Mouse (Mus musculus) myocyte (in vitro differentiated cells): ENCODE measurements at regions not wholly inside any gene's neighbourhood (a gene's known extent, or its start where the extent isn't known, plus 50 kb on each side); places are given as distances from the start of the nearest gene placed in this dataset.

ENCODE experiments used
- CEBPB ChIP-seq: IDR thresholded peaks from 2 replicates; pipeline ENCODE4 v1.6.1; 2011; ENCODE audit warnings: mild to moderate bottlenecking, moderate library complexity; ENCODE audit not compliant: poor library complexity, insufficient read depth, severe bottlenecking
- E2F4 ChIP-seq: IDR thresholded peaks from one replicate; pipeline ENCODE4 v1.6.1; 2011; ENCODE audit warnings: mild to moderate bottlenecking, control low read depth, moderate library complexity; ENCODE audit not compliant: insufficient read depth
- MAX ChIP-seq: IDR thresholded peaks from one replicate; pipeline ENCODE4 v1.6.1; 2011; ENCODE audit warnings: low read depth, mild to moderate bottlenecking, control low read depth
- MYOD1 ChIP-seq, 3 experiments: IDR thresholded peaks; one replicate each; pipeline ENCODE4 v1.6.1; 2011; ENCODE audit warnings: control low read depth in 2 of 3, low read depth in 2 of 3, mild to moderate bottlenecking in 2 of 3, moderate library complexity in 1 of 3; ENCODE audit not compliant: insufficient read length in 2 of 3, control insufficient read depth in 1 of 3
- MYOG ChIP-seq, 3 experiments: IDR thresholded peaks; one replicate each; pipeline ENCODE4 v1.6.1; 2011; ENCODE audit warnings: control low read depth in 2 of 3, low read depth in 2 of 3, mild to moderate bottlenecking in 2 of 3; ENCODE audit not compliant: insufficient read length in 2 of 3, control insufficient read depth in 1 of 3, insufficient read depth in 1 of 3
- POLR2A ChIP-seq: IDR thresholded peaks from one replicate; pipeline ENCODE4 v1.6.1; 2011; ENCODE audit warnings: low read depth, mild to moderate bottlenecking, control low read depth, moderate library complexity; ENCODE audit not compliant: insufficient read length
- POLR2AphosphoS2 ChIP-seq: IDR thresholded peaks from one replicate; pipeline ENCODE4 v1.6.1; 2011; ENCODE audit warnings: low read depth, control low read depth; ENCODE audit not compliant: insufficient read length
- REST ChIP-seq: IDR thresholded peaks from one replicate; pipeline ENCODE4 v1.6.1; 2011; ENCODE audit warnings: mild to moderate bottlenecking, control low read depth, moderate library complexity; ENCODE audit not compliant: insufficient read depth, insufficient read length
- SRF ChIP-seq: IDR thresholded peaks from one replicate; pipeline ENCODE4 v1.6.1; 2011; ENCODE audit warnings: low read depth; ENCODE audit not compliant: control insufficient read depth, insufficient read length
- TCF12 ChIP-seq: IDR thresholded peaks from one replicate; pipeline ENCODE4 v1.6.1; 2011; ENCODE audit warnings: mild to moderate bottlenecking, control low read depth; ENCODE audit not compliant: poor library complexity, insufficient read depth, severe bottlenecking
- TCF3 ChIP-seq: IDR thresholded peaks from one replicate; pipeline ENCODE4 v1.6.1; 2011; ENCODE audit warnings: low read depth, control low read depth; ENCODE audit not compliant: insufficient read length
- USF1 ChIP-seq: IDR thresholded peaks from one replicate; pipeline ENCODE4 v1.6.1; 2011; ENCODE audit warnings: low read depth, mild to moderate bottlenecking, control low read depth, moderate library complexity

DNA sequence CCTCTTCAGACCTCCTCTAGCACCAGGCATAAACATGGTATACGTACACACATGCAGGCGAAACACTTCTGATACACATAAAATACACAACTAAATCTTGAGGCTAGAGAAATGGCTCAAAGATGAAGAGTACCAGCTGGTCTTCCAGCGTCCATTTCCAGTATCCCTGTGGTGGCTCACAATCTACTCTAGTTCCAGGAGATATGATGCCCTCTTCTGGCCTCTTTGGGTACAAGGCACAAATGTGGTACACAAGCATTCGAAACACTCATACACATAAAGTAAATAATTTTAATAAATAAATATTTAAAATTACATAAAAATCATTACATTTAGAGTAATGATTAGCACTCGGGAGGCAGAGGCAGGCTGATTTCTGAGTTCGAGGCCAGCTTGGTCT is 50.7 kb upstream of the Rabgap1l start:
- TF ChIP-seq POLR2A, result no peak
- no peak for TF ChIP-seq TCF12
- TF ChIP-seq POLR2AphosphoS2, result no peak
- TF ChIP-seq MYOD1 (IDR thresholded peaks at IDR 0.05; ENCODE audit: control insufficient read depth in 1 of 3, insufficient read length in 2 of 3, low read depth in 2 of 3), result no peak
- TF ChIP-seq USF1, result no peak
- no peak for TF ChIP-seq MAX
- no peak for TF ChIP-seq REST
- no peak for TF ChIP-seq CEBPB
- no peak for TF ChIP-seq MYOG (IDR thresholded peaks at IDR 0.05; ENCODE audit: control insufficient read depth in 1 of 3, insufficient read depth in 1 of 3, insufficient read length in 2 of 3, low read depth in 2 of 3)
- TF ChIP-seq E2F4, result no peak
- no peak for TF ChIP-seq SRF
- TF ChIP-seq TCF3, result no peak
